Mouse (Mus musculus) liver, postnatal 0 days (tissue): ENCODE data around the gene Fbxl15. TPM values are rescaled to one million over a fixed set of nuclear protein-coding genes. Genes with fewer than 3 reads are reported as not detected.

Source experiments
- ATAC-seq: fragments of 200-750 bp; cut with Nextera tagmentation; 2 replicates; pipeline ENCODE4 v1.8.0; 2017; ENCODE audit warnings: mild to moderate bottlenecking, moderate library complexity
- DNase-seq: peaks from one replicate; pipeline ENCODE4 v3.0.0-alpha.2; 2016
- H3K27ac ChIP-seq: fragments of 300-500 bp; sonication (generic); 2 replicates; pipeline ENCODE4 v1.5.1; 2014; ENCODE audit warnings: antibody characterized with exemption, moderate library complexity, mild to moderate bottlenecking, low read depth
- H3K27me3 ChIP-seq: fragments of 300-500 bp; sonication (generic); 2 replicates; pipeline ENCODE4 v1.6.1; 2014; ENCODE audit warnings: low read length, control low read depth, mixed read lengths; ENCODE audit not compliant: insufficient read depth
- H3K36me3 ChIP-seq: fragments of 300-500 bp; sonication (generic); replicated peaks from 2 replicates; pipeline ENCODE4 v1.6.1; 2014; ENCODE audit warnings: mild to moderate bottlenecking, control low read depth, low read length, moderate library complexity, mixed read lengths; ENCODE audit not compliant: insufficient read depth
- H3K4me1 ChIP-seq: fragments of 300-500 bp; sonication (generic); 2 replicates; pipeline ENCODE4 v1.6.1; 2014; ENCODE audit warnings: antibody characterized with exemption, mild to moderate bottlenecking, control low read depth; ENCODE audit not compliant: insufficient read depth
- H3K4me2 ChIP-seq: fragments of 300-500 bp; sonication (generic); 2 replicates; pipeline ENCODE4 v1.6.1; 2014; ENCODE audit warnings: low read depth, mild to moderate bottlenecking, low read length, moderate library complexity, mixed read lengths
- H3K4me3 ChIP-seq: fragments of 300-500 bp; sonication (generic); 2 replicates; pipeline ENCODE4 v1.5.1; 2014; ENCODE audit warnings: low read depth, low read length
- H3K9ac ChIP-seq: fragments of 300-500 bp; sonication (generic); replicated peaks from 2 replicates; pipeline ENCODE4 v1.6.1; 2014; ENCODE audit warnings: mild to moderate bottlenecking, moderate library complexity
- H3K9me3 ChIP-seq: fragments of 300-500 bp; sonication (generic); 2 replicates; pipeline ENCODE4 v1.6.1; 2016; ENCODE audit warnings: mild to moderate bottlenecking, control low read depth, low read length, mixed read lengths
- CTCF ChIP-seq: sonication (generic); IDR thresholded peaks from 2 replicates; pipeline ENCODE4 v1.5.1; 2016; ENCODE audit warnings: antibody characterized with exemption, low read depth
- EP300 ChIP-seq: IDR thresholded peaks from 2 replicates; pipeline ENCODE4 v1.6.1; 2016; ENCODE audit warnings: antibody characterized with exemption, low read depth, mild to moderate bottlenecking
- WGBS: fragments of 180-500 bp; shearing (Covaris S2); extraction: QIAGEN DNeasy Blood & Tissue Kit; methylation state at CpG from one replicate; pipeline ENCODE4 v1.1.7; 2014; ENCODE audit not compliant: insufficient replicate concordance; 5-methylcytosine and 5-hydroxymethylcytosine counted together
- polyA plus RNA-seq: library from polyadenylated mRNA; unstranded; fragments of >200 nt; fragmentation: Nextera tagmentation; extraction: Ambion mirVana; gene quantifications from 2 replicates; pipeline ENCODE4 v1.2.1, GENCODE M21; 2015

Gene Fbxl15
- polyA plus RNA-seq, 1 experiment from 2014 or later = 8.8 TPM

DNA sequence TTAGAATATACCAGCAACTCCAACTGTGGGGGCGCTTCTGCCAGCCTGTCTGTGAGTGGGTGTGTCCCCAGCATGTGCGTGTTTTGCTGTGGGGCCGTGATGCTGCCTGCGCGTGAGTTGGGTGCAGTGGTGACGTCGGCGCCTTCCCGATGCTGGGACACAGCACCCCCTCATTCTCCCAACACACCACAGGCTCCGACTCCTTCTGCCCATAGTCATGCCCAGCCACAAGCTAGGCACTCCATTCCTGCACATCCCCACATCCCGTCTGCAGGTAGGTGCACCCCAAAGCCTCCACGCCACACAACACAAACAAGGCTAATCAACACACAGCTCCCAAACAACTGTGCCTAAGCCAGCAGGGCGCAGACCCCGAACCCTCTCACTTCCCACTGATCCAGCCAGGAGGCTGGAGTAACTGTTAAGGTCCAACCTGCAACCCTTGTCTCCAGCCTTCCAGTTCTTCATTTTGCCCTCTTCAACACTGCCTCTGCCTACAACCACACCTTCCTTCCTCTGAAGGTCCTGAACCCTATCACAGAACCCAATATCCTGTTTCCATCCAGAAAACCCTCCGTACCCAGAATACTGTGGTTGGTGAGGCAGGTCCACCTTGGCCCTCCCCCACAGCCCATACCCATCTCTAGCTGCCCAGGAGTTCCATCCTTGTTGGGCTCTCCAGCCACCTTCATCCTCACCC is 11.0 kb upstream of the Fbxl15 start:
- Histone ChIP-seq H3K36me3 (no peaks in the 10 kb centered on the region; the same call in 1 of the 2 replicates), H3K4me3 (peak overlapping the region; percentile 35), H3K9me3 (no peaks in the 10 kb centered on the region), H3K27me3 (peaks cover 76% of the 10 kb centered on the region), H3K27ac (no peak overlapping the region), H3K9ac (no peak overlapping the region), H3K4me1 (peaks cover 42% of the 10 kb centered on the region), H3K4me2 (peak overlapping the region; percentile 57; the same call in 1 of the 2 replicates)
- 25% methylated on average over 15 of the region's 15 CpGs for WGBS
- TF ChIP-seq CTCF = no peak
- no peak for TF ChIP-seq EP300
- peak; percentile 16 for DNase-seq
- ATAC-seq = no peak

- H3K9me3 ChIP-seq = no peaks in the 10 kb centered on the region
- H3K4me1 ChIP-seq = peaks cover 42% of the 10 kb centered on the region
- H3K4me3 ChIP-seq = peak overlapping the region; percentile 35
- 1% methylated on average over 46 of the region's 48 CpGs for WGBS
- H3K27me3 ChIP-seq = peaks cover 82% of the 10 kb centered on the region
- peak overlapping the region; percentile 57 for H3K4me2 ChIP-seq
- DNase-seq = peak; percentile 16
- no peak overlapping the region; the same call in 1 of the 2 replicates for H3K9ac ChIP-seq
- TF ChIP-seq CTCF (no peak), EP300 (no peak)
- H3K27ac ChIP-seq = no peak overlapping the region
- ATAC-seq = no peak
- H3K36me3 ChIP-seq = no peaks in the 10 kb centered on the region; the same call in 1 of the 2 replicates
These were observed 10.5 kb upstream of the Fbxl15 start for GRCm38 (mm10) chr19:46317546-46317885.

DNA sequence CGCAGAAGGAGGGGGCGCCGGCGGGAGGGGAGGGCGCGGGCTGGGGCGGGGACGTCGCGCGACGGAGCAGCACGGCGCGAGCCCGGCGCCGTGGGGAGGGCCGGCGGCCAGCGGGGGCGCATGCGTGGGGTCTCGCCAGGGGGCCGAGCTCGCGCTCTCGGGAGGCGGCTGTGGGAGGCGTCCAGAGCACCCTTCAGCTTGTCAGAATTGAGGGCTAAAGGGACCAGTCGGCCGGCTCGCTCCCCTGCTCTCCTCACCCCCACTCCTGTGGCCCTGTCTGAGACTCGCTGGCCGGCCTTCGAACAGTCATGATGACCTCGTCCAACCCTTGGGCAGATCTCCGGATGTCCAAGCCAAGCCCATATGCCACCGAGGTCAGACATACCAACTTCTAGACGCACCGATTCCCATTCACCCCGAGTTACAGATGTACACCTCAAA is 9.9 kb upstream of the Fbxl15 start:
- Histone ChIP-seq H3K4me2 (peak overlapping the region; percentile 57), H3K27me3 (peaks cover 87% of the 10 kb centered on the region), H3K4me1 (peaks cover 42% of the 10 kb centered on the region), H3K4me3 (peak overlapping the region; percentile 35; the same call in 1 of the 2 replicates), H3K27ac (no peak overlapping the region), H3K36me3 (no peaks in the 10 kb centered on the region), H3K9me3 (no peaks in the 10 kb centered on the region), H3K9ac (no peak overlapping the region; the same call in 1 of the 2 replicates)
- ATAC-seq (no peak), DNase-seq (peak; percentile 14)
- TF ChIP-seq CTCF (no peak), EP300 (no peak)
- 3% methylated on average over 30 of the region's 42 CpGs for WGBS

DNA sequence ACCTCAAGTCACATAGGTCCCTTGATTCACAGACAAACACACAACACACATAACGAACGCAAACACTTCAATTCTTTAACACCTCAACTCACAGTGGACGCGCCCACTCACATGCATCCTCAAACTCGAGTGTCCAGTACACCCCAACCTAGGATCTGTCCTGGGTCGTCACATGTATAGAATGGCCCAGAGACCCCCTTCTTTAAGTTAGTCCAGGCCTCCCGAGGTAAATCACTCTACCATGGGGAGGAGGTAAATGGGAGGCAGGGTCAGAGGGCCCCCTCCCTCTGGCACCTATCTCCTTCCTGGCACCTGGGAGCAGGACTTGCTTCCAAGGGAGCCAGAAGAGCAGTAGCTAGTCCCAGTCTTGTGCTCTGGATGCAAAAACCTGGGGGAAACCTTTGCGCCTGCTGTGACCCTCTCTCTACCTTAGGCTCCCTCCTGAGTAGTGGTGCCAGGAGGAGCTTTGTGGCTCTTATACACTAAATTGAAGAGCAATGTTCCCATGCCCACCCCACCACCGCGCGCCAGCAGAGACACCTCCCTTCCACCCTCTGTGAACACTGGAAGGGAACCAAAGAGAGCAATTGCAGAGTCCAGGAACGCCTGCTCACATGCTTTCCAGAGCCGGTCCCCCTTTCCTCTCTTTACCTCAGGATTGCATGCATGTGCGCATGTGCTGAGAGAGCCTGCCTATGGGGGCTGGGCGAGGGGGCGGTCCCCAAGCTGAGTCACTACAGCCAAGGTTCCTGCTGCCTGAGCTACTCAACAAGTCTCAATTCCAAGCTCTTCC is 9.2 kb upstream of the Fbxl15 start:
- no peak overlapping the region for H3K27ac ChIP-seq
- no peak overlapping the region for H3K9ac ChIP-seq
- H3K4me3 ChIP-seq = no peak overlapping the region
- H3K9me3 ChIP-seq = no peaks in the 10 kb centered on the region
- no peaks in the 10 kb centered on the region for H3K36me3 ChIP-seq
- peaks cover 94% of the 10 kb centered on the region for H3K27me3 ChIP-seq
- H3K4me2 ChIP-seq = no peak overlapping the region
- 12% methylated on average over 16 of the region's 16 CpGs for WGBS
- DNase-seq (peak; percentile 52), ATAC-seq (no peak)
- TF ChIP-seq CTCF (no peak), EP300 (no peak)
- H3K4me1 ChIP-seq = peaks cover 42% of the 10 kb centered on the region

GRCm38 (mm10) chr19:46320076-46320785 is 7.8 kb upstream of the Fbxl15 start:
- H3K27ac ChIP-seq = no peak overlapping the region
- no peak for ATAC-seq
- TF ChIP-seq CTCF (no peak), EP300 (no peak)
- DNase-seq = peak; percentile 13
- WGBS = 63% methylated on average over 8 of the region's 8 CpGs
- H3K9ac ChIP-seq = no peak overlapping the region
- peaks cover 97% of the 10 kb centered on the region for H3K27me3 ChIP-seq
- no peak overlapping the region for H3K4me3 ChIP-seq
- H3K9me3 ChIP-seq = no peaks in the 10 kb centered on the region
- peaks cover 28% of the 10 kb centered on the region for H3K4me1 ChIP-seq
- no peak overlapping the region for H3K4me2 ChIP-seq
- H3K36me3 ChIP-seq = no peaks in the 10 kb centered on the region
